Mouse (Mus musculus) thymus, adult 2 months (tissue): ENCODE results near the gene Dennd4a. TPM values are rescaled to one million over a fixed set of nuclear protein-coding genes. Genes with fewer than 3 reads are reported as not detected.

Experiments used
- DNase-seq: peaks from one replicate; pipeline ENCODE4 v3.0.0; 2021
- H3K27ac ChIP-seq: fragments of 200-500 bp; 2 replicates; pipeline ENCODE4 v1.5.1; 2012; ENCODE audit warnings: low read length, control low read depth; ENCODE audit not compliant: control insufficient read depth, insufficient read depth
- H3K27me3 ChIP-seq: fragments of 200-500 bp; 2 replicates; pipeline ENCODE4 v1.6.1; 2012; ENCODE audit warnings: mild to moderate bottlenecking, low read length, moderate library complexity, mixed read lengths; ENCODE audit not compliant: control insufficient read depth, insufficient read depth
- H3K36me3 ChIP-seq: fragments of 200-500 bp; 2 replicates; pipeline ENCODE4 v1.6.1; 2012; ENCODE audit warnings: mild to moderate bottlenecking, low read length, moderate library complexity; ENCODE audit not compliant: control insufficient read depth, insufficient read depth
- H3K4me1 ChIP-seq: fragments of 200-500 bp; replicated peaks from 2 replicates; pipeline ENCODE4 v1.6.1; 2012; ENCODE audit warnings: low read length; ENCODE audit not compliant: control insufficient read depth, insufficient read depth
- H3K4me3 ChIP-seq: fragments of 200-500 bp; 2 replicates; pipeline ENCODE4 v1.5.1; 2012; ENCODE audit warnings: mild to moderate bottlenecking, low read length, control low read depth, moderate library complexity; ENCODE audit not compliant: control insufficient read depth, insufficient read depth
- CTCF ChIP-seq: fragments of 200-500 bp; IDR thresholded peaks from 2 replicates; pipeline ENCODE4 v1.5.1; 2012; ENCODE audit warnings: mild to moderate bottlenecking, control low read depth, low read length, moderate library complexity, borderline replicate concordance; ENCODE audit not compliant: control insufficient read depth, poor library complexity, insufficient read depth; ENCODE audit errors: extremely low read depth
- POLR2A ChIP-seq: fragments of 200-500 bp; IDR thresholded peaks from 2 replicates; pipeline ENCODE4 v1.6.1; 2012; ENCODE audit warnings: mild to moderate bottlenecking, low read length, control low read depth, moderate library complexity; ENCODE audit not compliant: control insufficient read depth, poor library complexity, insufficient read depth; ENCODE audit errors: extremely low read depth
- WGBS: fragments of 180-500 bp; shearing (Covaris S2); methylation state at CpG from one replicate; pipeline ENCODE4 v1.1.7; 2018; 5-methylcytosine and 5-hydroxymethylcytosine counted together
- polyA plus RNA-seq: library from polyadenylated mRNA; depleted of rRNA; stranded (reverse); fragments of >200 nt; gene quantifications from 2 replicates; pipeline ENCODE4 v1.2.3, GENCODE M21; 2012

Dennd4a gene
- polyA plus RNA-seq, 1 experiment = 12.3 TPM

DNA sequence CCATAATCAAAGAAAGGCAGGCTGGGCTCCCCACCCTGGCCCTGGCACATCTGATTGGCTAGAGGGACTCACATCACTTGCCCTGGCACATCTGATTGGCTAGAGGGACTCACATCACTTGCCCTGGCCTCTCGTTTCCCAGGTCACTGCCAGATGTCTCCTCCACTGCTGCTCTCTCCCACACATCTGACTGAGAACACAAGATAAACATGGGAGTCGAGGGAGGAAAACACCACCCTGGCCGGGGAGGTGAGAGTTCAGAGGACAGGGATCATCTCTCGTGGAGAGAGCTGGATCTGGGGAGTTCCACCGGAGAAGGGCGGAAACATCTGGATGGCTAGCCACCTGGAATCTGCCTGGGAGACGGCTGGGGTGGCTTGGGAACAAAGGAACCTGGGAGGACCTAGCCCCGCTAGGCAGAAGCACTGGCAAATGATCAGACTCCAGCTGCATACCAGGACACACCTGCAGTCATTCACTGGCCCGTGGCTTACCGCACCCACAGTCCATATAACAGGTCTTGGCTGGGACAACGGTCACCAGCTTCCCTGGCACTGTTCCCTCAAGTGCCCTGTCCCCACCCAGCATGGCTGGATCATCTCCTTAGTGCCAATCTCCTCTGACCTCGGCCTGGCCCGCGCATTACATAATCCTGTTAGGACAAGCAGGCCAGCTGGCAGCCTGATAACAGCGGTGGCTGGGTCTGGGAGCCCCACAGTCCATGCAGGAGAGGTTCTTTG, 123.0 kb downstream of the Dennd4a start:
- no peak for DNase-seq
- Histone ChIP-seq H3K36me3 (no peaks in the 10 kb centered on the region), H3K4me1 (no peaks in the 10 kb centered on the region), H3K27me3 (no peaks in the 10 kb centered on the region), H3K4me3 (no peak overlapping the region), H3K27ac (no peak overlapping the region)
- no peak for TF ChIP-seq POLR2A
- no peak for TF ChIP-seq CTCF
- 78% methylated on average over 15 of the region's 15 CpGs for WGBS

DNA sequence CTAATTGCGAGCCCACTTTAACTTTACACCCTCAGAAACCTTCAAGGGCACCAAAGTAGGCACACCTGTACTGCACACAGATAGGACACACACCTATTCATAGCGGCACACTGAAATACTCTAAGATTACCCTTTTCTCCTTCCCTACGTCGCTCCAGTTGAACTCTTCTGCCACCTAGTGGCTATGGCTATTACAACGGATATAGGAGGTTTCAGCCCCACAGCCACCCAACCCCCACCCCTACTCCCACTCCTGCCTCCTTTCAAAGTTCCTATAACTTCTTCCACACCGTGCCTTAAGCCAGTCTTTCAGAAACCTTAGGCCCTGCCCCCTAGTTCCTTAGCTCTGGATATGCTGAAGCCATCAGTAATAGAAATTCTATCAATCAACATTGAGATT, 125.4 kb downstream of the Dennd4a start:
- Histone ChIP-seq H3K4me1 (no peaks in the 10 kb centered on the region), H3K4me3 (no peak overlapping the region), H3K27ac (no peak overlapping the region), H3K36me3 (no peaks in the 10 kb centered on the region), H3K27me3 (no peaks in the 10 kb centered on the region)
- TF ChIP-seq POLR2A (no peak), CTCF (no peak)
- DNase-seq = peak; percentile 72
- WGBS = 8% methylated on average over 6 of the region's 6 CpGs

DNA sequence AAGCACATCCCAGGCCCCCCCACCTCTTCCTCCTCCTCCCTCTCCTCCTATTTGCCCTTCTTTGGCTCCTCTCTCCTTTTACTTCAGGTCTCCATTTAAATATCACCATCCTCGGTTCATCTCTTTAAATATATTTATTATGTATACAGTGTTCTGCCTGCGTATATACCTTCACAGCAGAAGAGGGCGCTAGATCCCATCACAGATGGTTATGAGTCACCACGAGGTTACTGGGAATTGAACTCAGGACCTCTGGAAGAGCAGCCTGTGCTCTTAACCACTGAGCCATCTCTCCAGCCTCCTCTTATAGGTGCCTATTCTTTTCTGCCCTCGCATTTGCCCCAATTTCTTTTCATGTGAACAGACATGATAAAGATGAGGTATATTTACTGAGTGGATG, 126.4 kb downstream of the Dennd4a start:
- H3K4me3 ChIP-seq = no peak overlapping the region
- TF ChIP-seq CTCF = no peak
- TF ChIP-seq POLR2A = no peak
- WGBS = 69% methylated on average over 5 of the region's 5 CpGs
- no peak overlapping the region for H3K27ac ChIP-seq
- DNase-seq = no peak
- no peaks in the 10 kb centered on the region for H3K27me3 ChIP-seq
- H3K36me3 ChIP-seq = no peaks in the 10 kb centered on the region
- H3K4me1 ChIP-seq = no peaks in the 10 kb centered on the region

DNA sequence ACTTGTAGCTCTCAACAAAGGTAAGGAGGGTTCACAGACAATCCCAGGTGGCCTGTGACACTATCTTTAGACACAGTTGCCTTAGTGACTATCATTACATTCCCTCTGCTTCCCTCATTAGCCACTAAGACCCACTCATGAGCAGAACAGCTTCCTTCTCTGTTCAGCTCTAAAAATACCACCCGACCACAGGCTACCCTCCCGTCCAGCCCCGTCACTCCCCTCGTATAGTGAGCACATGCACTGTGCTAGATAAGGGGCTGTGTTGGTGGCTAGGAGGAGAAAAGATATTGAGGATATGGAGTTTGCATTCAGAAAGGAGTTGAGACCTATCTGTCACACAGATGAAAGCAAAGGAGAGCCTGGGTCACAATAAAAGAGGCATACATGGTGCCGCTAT, 127.4 kb downstream of the Dennd4a start:
- WGBS = 25% methylated on average over 5 of the region's 5 CpGs
- H3K4me3 ChIP-seq = no peak overlapping the region
- H3K4me1 ChIP-seq = no peaks in the 10 kb centered on the region
- no peak for DNase-seq
- no peak for TF ChIP-seq POLR2A
- TF ChIP-seq CTCF = no peak
- H3K27me3 ChIP-seq = no peaks in the 10 kb centered on the region
- H3K27ac ChIP-seq = no peak overlapping the region
- no peaks in the 10 kb centered on the region for H3K36me3 ChIP-seq

DNA sequence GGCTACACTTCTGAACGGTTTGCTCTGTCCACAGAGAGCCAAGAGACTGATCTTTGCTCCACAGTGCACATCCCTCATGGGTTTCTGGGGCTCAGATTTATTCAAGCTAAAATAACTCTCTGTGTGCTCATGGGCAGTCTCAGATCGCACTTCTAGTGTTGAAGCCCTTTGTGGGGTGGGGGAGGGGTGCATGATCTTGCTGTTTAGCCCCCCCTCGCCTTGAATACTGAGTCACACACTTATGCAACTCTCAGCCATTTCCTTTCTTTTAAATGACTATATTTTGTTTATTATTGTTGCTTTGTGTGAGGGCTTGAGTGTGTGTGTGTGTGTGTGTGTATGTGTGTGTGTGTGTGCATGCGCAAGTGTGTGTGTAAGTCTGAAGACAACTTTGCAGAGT, 128.1 kb downstream of the Dennd4a start:
- 48% methylated on average over 4 of the region's 4 CpGs for WGBS
- H3K4me1 ChIP-seq = no peaks in the 10 kb centered on the region

DNA sequence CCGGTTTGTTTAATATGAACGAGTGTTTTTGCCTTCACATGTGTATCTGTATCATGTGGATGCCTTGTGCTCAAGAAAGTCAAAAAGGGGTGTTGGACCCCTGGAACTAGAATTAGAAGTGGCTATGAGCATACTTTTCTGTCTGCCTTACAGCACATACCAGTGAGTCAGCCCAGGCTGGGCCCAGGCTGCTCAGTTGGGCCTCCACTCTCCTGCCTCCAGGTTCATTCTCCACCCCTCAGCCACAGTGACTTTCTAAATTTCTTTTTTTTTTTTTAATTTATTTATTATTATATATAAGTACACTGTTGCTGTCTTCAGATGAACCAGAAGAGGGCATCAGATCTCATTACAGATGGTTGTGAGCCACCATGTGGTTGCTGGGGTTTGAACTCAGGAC, 128.7 kb downstream of the Dennd4a start:
- H3K27ac ChIP-seq = no peak overlapping the region
- no peaks in the 10 kb centered on the region for H3K4me1 ChIP-seq
- H3K36me3 ChIP-seq = no peaks in the 10 kb centered on the region
- no peaks in the 10 kb centered on the region for H3K27me3 ChIP-seq
- no peak for DNase-seq
- no peak overlapping the region for H3K4me3 ChIP-seq
- WGBS = 90% methylated on average over 2 of the region's 2 CpGs
- TF ChIP-seq POLR2A (no peak), CTCF (no peak)

More for the DNA sequence above, 128.1 kb downstream of the Dennd4a start:
- Histone ChIP-seq H3K36me3 (no peaks in the 10 kb centered on the region), H3K27ac (no peak overlapping the region), H3K4me3 (no peak overlapping the region), H3K27me3 (no peaks in the 10 kb centered on the region)
- no peak for TF ChIP-seq POLR2A
- TF ChIP-seq CTCF = no peak
- no peak for DNase-seq

DNA sequence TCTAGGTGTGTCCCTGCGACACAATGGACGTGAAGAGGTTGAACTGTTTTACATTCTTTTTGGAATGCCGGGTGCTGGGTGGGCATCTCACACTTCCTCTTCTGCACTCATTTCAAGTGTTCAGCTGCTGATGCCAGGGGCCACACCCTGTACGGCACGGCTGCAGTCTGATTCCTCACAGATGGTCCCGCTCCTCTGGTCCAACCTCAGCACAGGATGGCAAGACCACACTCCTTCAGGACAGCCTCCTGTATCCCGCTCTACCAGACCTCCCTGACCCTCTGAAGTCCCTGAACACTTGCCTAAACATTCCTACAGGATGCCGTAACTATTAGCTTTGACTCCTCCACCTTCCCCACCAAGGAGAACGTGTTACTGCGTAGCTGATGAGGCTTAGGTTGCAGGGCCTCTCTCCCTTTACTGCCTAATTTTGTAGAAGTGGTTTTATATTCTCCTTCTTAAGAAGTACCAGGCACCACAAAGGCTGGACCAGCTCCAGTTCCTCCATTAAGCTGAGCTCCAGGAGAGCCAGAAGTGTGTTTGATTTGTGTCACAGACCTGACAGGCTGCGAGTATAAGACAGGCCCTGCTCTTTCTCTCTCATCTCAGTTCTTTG, 129.7 kb downstream of the Dennd4a start:
- Histone ChIP-seq H3K4me1 (no peaks in the 10 kb centered on the region), H3K36me3 (no peaks in the 10 kb centered on the region), H3K27ac (no peak overlapping the region), H3K27me3 (no peaks in the 10 kb centered on the region), H3K4me3 (no peak overlapping the region)
- no peak for DNase-seq
- no peak for TF ChIP-seq POLR2A
- 74% methylated on average over 11 of the region's 11 CpGs for WGBS
